Mouse (Mus musculus) retina, embryonic 14.5 days (tissue): Measurements from ENCODE around the gene Pcnp.

ENCODE experiments used
- DNase-seq: peaks from one replicate; pipeline ENCODE4 v3.0.0-alpha.2; 2015; ENCODE audit warnings: low spot score

The Pcnp gene

DNA sequence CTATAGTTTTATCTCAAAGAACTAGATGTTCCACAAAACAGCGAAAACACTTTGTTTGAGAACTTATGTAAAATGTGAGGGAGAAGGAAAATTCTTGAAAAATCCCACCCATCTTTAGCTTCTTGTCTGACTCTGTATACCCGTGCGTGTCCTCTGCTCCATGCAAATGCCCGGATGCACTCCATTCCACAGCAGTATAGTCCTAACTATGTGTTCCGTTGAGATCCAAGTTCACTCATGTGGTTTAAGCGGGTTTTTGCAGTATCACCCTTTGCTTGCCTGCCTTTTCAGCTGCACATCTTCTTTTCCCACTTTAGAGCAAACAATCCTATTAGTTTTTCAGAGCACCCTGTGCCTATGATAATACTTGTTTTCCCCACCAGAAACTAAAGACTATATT is 7.0 kb upstream of the Pcnp start:
- no peak for DNase-seq

DNA sequence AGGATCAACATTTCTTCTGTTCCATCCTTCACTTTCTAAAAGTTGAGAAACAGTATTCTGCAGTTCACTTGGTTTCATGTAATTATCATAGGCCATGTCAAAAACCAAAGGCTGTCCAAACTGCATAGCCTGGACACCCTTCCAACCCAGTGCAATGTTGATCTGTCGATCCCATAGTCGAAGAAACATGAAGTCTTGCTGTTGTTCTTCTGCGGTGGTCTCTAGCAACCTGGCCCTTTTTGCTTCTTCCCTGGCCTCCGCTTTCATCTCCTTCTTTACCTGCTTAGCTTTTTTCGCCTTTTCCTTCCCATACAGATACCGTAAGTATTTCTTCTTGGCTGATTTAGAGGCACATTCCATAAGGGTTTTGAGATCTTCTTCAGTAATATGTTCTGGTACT is 5.0 kb upstream of the Pcnp start:
- no peak for DNase-seq

DNA sequence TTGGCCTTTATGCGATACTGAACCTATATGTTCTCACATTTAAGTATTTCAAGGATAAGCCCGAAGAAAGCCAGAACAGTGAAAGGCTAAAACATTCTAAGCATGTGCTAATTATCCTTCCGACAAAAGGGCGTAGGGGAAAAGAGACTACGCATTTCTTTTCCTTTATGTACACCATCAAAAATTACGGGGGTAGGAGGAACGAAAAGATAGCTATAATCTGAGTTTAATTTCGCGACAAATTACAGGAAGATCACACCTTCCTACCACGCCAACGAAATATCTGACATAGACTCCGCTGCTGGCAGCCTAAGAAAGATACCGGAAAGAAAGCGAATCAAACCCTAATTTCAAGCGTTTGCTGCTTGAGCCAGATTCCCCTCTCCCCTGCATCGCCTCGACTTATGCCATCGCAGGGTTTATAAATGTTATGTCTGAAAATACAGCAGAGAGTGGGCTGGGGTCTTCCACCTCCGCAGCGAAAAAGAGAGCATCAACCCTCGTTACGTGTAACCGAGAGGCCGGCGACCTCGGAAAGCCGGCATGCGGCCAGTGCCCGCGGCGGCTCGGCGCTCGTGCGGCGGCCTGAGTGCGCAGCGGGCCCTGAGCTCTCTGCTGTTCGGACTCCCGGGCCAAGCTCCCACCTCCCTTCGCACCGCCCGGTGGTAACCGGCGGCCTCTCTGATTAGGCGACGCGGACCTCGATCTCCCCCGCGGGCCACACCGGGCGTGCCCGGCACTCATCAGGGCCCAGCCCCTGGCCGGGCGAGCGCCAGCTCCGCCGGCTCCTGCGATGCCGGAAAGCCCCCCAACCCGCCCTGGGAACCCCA is 602 bp downstream of the Pcnp start:
- DNase-seq, result peak; percentile 61

DNA sequence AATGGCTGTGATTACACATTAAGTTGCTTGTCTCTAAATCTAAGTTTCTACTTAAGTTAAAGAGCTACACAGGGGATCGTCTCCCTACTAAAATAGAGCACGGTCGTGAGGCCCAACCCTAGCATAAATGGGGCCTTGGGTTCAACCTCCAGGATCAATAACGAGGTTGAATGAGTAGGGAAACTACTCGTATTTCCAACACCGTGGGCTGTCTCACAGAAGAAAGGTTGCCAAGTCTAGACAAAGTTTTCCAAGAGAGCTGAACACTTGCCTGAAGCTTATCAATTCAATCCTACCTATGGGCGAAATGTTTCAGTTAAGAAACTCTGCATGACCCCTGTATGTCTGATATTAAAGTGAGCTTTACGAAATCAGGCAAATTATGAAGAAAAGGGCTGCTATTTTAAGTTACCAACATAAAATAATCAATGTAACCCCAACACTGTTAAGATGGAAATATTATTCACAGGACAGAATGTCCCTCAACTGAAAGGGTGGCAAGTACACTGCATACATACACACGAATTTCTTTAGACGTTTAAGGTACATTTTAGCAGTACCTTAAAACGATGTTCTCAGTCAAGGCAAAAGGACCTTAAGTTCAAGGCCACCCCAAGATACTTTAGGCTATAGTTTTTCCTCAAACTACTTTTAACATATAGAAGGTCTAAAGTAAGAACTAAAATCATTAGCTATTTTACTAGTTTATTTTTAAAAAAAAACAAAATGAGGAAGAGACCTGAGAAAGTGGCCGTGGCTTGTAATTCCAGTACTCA is 1.5 kb downstream of the Pcnp start:
- no peak for DNase-seq

DNA sequence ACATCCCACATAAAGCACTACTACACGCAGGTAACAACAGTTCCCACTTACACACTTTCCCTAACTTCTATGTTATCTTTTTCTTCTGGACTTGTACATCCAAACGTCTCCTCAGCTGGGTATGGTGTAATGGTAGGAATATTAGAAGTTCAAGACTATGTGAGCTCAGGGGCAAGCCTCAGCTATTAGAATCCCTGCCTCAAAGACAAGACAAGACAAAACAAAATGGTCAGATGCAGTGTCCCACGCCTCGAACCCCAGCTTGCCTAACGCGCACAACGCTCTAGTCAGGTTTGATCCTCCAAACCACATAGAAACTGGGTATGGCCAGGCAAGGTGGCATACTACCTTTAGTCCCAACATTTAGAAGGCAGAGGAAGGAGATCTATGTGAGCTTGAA is 9.9 kb downstream of the Pcnp start:
- no peak for DNase-seq

DNA sequence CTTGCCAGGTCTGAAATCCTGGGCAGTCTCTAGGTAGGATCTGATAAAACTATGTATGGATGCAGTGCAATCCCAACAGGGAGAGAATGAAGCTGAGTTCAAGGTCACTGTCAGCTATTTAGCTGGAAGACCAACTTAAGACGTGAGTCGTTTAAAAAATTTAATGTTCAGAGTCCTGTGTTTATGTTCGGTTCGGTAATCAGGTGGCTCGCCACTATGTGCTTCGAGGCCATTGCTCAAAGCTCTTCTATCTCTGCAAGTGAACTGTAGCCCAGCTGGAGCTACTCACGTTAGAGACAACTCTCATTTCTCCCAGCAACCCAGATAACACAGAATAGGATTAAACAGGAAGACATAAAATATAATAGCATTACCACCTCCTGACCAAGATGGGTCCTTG is 15.5 kb downstream of the Pcnp start:
- no peak for DNase-seq

DNA sequence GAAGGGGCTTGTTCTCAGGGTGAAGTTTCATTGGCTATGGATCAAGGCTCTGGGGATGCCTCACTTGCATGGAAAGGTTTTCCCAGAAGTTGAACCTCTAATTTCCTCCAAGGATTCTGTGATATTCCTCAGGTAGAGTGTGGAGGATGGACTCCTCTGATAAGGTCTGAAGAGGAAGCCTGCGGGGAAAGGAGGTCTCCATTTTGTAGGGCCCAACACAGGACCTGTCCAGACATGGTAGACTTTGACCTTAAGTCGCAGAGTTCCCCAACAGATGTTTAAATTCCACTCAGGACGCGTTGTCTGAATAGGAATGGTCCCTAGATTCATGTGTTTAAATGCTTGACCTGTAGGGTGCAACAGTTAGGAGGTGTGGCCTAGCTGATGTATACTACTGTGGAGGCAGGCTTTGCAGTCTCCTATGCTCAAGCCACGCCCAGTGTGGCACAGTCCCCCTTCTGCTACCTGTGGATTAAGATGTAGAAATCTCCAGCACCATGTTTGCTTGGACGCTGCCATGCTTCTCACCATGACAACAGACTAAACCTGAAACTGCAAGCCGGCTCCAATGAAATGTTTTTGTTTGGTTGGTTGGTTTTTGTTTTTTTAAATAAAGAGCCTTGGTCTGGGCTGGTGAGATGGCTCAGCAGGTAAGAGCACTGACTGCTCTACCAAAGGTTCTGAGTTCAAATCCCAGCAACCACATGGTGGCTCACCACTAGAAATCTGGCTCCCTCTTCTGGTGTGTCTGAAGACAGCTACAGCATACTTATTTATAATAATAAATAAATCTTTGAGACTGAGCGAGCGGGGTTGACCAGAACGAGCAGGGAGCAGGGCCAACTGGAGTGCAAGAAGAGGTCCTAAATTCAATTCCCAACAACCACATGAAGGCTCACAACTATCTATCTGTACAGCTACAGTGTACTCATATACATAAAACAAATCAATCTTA is 16.5 kb downstream of the Pcnp start:
- no peak for DNase-seq

DNA sequence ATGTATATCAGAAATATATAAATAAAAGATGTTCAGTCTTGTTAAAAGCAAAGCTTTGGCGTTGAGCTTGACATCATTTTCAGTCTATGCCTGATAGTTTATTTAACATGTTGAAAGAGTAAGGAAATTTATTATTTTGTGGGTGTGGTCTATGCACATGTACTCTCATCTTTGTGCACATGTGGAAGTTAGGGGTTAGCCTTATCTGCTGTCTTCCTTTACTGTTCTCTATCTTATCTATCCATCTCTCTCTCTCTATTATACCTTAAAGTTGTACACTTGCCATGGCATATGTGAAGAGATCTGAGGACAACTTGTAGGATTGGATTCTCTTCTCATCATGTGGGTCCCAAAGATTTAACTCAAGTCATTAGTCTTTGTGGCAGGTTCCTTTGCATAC is 20.7 kb downstream of the Pcnp start:
- no peak for DNase-seq

DNA sequence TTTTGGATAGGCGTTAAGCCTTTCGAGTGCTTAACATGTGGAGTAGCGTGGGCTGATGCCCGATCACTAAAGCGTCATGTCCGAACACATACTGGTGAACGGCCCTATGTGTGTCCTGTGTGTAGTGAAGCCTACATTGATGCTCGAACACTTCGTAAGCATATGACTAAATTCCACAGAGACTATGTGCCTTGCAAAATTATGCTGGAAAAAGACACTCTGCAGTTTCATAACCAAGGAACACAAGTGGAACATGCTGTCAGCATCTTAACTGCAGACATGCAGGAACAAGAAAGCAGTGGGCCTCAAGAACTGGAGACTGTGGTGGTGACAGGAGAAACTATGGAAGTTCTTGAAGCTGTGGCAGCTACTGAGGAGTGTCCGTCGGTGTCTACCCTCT is 22.7 kb downstream of the Pcnp start:
- no peak for DNase-seq

DNA sequence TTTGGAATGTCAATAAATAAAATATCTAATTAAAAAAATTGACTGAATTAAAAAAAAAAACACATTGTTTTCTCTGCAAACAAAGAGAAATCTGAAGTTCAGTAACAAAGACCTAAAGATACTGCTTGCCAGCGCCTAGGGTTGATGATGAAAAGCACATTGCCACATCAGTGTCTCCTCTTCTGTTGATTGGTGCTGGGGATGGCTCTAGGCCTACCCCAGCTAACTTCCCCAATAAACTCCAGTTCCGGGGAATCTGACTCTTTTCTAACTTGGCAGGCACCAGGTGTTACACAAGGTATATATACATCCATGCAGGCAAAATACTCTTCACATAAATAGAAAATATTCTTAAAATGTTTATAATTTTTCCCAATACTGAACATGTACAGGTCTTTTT is 35.3 kb downstream of the Pcnp start:
- DNase-seq, result no peak

DNA sequence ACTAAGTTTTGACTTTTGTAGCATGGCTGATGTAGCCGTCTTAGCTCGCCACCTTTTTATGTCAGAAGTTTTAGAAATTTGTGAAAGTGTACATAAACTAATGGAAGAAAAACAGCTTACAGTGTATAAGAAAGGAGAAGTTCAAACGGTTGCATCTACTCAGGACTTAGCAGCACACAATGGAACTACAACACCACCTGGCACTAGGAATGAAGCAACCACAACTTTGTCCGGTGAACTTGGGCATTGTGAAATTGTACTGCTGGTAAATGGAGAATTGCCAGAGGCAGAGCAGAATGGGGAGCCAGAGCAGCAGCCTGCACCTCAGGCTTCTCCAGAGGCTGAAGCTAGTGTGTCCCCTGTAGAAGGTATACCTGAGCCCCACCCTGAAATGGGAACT is 39.2 kb downstream of the Pcnp start:
- no peak for DNase-seq

DNA sequence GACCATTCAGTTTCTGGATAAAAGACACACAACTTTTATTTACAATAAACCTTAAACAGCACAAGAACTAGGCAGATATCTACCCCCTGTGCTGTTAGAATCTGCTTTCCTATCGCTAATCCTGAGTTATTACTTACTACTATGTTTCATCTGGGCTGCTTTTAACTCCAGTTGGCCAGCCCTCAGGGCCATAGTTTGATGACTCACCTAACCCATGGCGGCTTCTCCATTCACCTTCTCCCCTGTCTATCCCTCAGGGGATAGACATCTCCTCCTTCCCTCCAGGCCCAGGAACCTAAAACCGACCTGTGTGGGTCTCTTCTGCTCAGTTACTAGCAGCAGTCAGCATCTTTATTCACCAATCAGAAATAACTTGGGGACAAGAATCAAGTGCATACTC is 43.5 kb downstream of the Pcnp start:
- no peak for DNase-seq

DNA sequence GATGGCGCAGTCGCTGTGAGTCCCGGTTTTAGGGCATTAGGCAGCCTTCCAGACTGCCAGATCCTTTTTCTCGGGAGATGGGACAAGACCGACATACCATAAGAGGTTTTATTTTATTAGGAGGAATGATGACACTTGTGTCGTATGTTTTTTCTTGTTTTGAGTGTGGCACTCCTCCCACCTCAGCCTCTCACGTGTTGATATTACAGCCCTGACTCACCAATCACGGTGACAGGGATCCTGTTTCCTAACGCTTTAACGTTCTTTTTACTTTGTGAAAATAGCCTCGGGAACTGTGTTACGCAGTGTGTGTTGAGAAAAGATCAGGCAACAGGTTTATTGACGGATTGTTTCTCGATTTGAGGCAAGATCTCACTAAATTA is 54.6 kb downstream of the Pcnp start:
- no peak for DNase-seq

DNA sequence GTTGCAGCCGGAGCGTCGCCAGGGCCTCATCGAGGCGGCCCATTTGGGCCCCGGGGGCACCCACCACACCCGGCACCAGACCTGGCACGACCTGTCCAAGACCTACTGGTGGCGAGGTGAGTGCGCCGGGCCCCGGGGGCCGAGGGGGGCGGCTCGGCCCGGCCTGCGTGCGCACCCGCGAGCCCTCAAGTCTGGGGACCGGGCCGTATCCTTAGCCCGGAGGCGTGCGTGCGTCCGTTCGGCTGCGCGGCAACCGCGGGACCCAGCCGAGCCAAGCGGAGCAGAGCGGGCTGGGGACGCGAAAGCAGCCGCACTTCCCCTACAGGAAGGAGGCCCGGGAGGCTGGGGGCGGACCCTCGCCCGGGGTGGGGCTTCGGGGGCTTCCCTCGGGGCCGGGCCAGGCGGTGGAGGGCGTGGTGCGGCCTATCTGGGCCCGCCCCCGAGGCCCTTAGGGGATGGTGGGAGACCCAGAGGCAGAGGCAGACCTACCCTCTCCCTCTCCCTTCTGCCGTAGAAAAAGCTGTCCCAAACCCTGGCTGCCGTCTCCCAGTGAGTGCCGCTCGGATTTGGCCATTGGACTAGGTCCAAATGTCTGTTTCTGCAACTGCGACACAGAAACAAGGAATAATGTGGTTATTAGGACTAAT is 55.2 kb downstream of the Pcnp start:
- peak; percentile 91 for DNase-seq

DNA sequence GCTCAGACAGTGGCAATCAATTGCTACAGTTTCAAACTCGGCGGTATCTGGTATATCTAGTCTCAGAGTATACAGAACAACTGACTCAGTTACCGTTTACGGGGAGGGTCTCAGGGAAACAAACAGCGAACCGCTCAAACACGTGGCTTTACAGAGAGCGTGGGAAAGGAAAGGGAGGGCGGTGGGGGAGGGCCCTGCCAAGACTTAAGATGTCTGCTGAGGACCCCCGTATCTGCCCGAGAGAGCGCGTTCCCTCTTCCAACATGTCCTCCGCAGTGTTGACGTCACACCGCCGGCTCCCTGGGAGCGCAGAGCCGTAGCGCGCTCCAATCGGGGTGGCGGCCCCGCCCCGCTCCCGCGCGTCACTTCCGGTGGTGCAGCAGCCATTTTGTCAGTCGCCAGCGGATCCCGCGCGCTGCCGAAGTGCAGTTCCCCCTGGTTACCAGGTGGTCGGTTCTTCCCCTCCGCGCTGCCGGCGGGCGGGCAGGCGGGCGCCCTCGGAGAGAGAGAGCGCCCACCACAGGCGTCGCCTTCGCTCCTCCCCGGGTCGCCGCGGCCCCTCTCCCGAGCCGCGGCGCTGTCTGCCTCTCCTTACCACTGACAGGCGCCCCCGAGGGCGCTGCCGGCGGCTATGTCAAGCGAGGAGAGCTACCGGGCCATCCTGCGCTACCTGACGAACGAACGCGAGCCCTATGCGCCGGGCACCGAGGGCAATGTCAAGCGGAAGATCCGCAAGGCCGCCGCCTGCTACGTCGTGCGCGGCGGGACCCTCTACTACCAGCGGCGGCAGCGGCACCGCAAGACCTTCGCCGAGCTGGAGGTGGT is 55.9 kb downstream of the Pcnp start, which contains the start of gene Zbtb11:
TSS of gene Zbtb11 (plus strand) at position 453 of the 825 bp plus-strand sequence.
- peak; percentile 99 for DNase-seq

DNA sequence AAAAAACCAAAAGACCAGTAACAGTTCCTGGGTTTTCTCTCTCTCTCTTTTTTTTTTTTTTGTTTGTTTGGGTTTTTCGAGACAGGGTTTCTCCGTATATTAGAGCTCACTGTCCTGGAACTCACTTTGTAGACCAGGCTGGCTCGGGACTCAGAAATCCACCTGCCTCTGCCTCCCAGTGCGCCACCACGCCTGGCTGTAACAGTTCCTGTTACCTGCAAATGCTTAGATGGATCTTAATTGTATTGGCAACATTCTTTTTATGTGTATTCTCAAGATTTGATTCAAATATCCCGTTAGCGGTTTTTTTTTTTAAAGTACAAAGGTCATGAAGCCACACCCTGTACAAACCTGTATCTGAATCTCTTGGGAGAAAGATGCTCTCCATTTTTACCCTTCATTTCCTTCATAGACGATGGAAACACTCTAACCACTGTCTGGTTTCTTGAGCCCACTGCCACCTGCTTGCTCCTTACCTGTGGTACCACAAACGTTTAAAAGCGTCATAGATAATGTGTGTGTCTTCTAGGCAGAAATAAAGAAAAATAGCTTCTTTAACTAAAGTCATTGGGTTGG is 56.8 kb downstream of the Pcnp start:
- DNase-seq, result no peak

DNA sequence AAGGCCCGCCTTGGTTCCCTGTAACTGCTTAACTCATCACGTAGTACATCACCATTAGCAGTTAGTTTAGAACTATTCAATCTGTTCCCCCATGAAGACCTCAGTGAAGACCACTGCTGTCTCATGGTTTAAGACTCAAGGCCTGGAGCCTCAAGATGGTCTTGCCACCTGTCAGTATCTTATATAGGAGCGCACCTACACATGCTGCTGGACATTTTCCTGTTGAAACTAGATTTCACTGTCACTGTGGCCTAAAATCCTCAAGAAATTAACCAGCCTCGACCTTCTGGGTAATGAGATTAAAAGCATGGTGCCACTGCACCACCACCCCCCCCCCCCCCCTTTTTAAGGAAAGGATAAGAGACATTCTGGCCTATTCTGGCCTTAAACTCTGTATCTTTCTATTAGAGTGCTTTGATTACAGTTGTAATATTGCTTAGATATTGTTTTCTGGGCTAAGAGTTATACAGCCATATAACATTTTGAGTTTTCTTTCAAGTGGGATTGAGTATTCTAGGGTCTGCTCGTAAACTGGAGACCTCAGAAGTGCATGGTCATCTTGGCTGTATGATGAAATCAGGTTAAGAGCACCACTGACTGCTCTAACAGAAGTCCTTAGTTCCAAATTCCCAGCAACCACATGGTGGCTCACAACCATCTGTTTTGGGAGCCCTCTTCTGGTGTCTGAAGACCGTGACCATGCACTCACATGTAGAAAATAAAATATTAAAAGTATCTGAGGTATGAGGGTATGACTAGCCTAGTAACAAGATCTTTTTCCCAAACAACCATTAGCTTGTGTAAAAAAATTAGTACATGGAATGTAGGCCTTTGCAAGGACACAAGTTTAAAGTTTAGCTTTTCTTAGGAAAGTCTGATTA is 57.6 kb downstream of the Pcnp start:
- DNase-seq, result no peak

DNA sequence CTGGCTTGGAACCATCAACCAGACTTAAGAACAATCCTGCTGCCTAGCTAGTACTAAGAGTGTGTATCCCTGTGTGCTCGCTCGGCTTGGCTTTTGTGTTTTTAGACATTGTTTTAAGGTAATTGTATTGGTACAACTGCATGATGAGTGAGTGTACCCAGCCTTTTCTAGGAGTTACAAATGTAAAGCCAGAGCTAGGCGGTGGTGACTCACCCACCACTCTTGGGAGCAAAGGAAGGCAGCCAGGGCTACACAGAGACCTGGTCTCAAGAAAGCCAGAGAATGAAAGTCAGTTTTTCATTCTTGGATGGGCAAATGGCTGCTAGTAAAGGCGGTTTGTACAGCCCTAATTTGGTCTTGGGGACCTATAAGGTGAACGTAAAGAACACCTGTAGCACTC is 59.1 kb downstream of the Pcnp start:
- no peak for DNase-seq

DNA sequence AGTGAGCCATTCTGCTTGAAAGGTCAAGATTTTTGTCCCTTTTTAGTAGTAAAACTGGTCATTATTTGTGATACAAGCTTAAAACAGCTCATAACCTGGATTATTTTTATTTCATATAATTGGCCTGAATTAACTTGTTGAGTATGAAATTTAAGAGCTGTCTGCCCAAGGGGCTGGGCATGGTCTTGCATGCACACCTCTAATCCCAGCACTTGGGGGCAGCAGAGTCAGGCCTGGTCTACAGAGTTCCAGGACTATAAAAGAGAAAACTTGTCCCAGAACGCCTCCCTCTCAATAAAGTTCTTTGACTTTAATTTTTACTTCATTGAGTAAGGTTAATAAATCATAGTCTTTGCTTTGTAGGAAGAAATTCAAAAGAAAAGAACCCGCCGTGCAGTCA is 60.4 kb downstream of the Pcnp start:
- DNase-seq, result peak; percentile 70

DNA sequence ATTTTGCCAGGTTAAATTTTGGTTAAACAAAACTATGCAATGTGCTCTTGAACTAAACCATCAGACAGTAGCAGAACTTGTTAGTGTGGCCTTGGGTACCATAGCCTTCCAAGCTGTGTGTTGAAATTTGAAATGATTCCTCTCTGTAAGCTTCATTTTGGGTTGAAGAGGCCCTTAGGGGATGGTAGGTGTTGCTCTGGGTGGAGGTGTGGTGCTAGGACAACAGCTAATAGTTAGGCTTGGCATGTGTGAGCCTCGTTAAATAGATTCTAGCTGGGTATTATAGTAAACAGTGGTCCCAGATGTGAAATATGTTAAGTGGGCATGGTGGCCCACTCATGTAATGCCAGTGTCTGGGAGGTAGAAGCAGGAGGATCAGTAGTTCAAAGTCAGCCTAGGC is 62.3 kb downstream of the Pcnp start:
- DNase-seq, result no peak
